Mouse (Mus musculus): ENCODE results near the gene Scarf2. TPM values are rescaled to one million over a fixed set of nuclear protein-coding genes. Genes with fewer than 3 reads are reported as not detected.

Gene Scarf2
- polyA plus RNA-seq, 1 experiment, result 4.8 TPM

GRCm38 (mm10) chr16:17798321-17799180 lies 1.5 kb downstream of the Scarf2 start:
- DNase-seq (ENCODE audit: extremely low spot score in 1 of 2, low spot score in 1 of 2), result no peak

GRCm38 (mm10) chr16:17799584-17799983 lies 2.5 kb downstream of the Scarf2 start:
- no peak for DNase-seq (ENCODE audit: extremely low spot score in 1 of 2, low spot score in 1 of 2)

GRCm38 (mm10) chr16:17801777-17802455 lies 4.8 kb downstream of the Scarf2 start:
- no peak for DNase-seq (ENCODE audit: extremely low spot score in 1 of 2, low spot score in 1 of 2)

GRCm38 (mm10) chr16:17802456-17802838 lies 5.4 kb downstream of the Scarf2 start:
- no peak for DNase-seq (ENCODE audit: extremely low spot score in 1 of 2, low spot score in 1 of 2)

GRCm38 (mm10) chr16:17802839-17803674 lies 6.0 kb downstream of the Scarf2 start:
- DNase-seq (ENCODE audit: extremely low spot score in 1 of 2, low spot score in 1 of 2), result peak in 1 of 2 experiments; percentile 57

- no peak for DNase-seq (ENCODE audit: extremely low spot score in 1 of 2, low spot score in 1 of 2)
Observed at GRCm38 (mm10) chr16:17803675-17804448, 6.8 kb downstream of the Scarf2 start.

GRCm38 (mm10) chr16:17804449-17804912 lies 7.4 kb downstream of the Scarf2 start:
- DNase-seq (ENCODE audit: extremely low spot score in 1 of 2, low spot score in 1 of 2), result no peak

GRCm38 (mm10) chr16:17804982-17805381 lies 7.9 kb downstream of the Scarf2 start:
- DNase-seq (ENCODE audit: extremely low spot score in 1 of 2, low spot score in 1 of 2), result no peak

- no peak for DNase-seq (ENCODE audit: extremely low spot score in 1 of 2, low spot score in 1 of 2)
Observed at GRCm38 (mm10) chr16:17806581-17807191, 9.6 kb downstream of the Scarf2 start.

GRCm38 (mm10) chr16:17807192-17808009 lies 10.3 kb downstream of the Scarf2 start:
- DNase-seq (ENCODE audit: extremely low spot score in 1 of 2, low spot score in 1 of 2), result peak; percentile 61 to 92

- DNase-seq (ENCODE audit: extremely low spot score in 1 of 2, low spot score in 1 of 2), result no peak
Observed at GRCm38 (mm10) chr16:17809125-17809524, 12.0 kb downstream of the Scarf2 start.

GRCm38 (mm10) chr16:17809711-17810110 lies 12.6 kb downstream of the Scarf2 start:
- no peak for DNase-seq (ENCODE audit: extremely low spot score in 1 of 2, low spot score in 1 of 2)

- DNase-seq (ENCODE audit: extremely low spot score in 1 of 2, low spot score in 1 of 2), result peak in 1 of 2 experiments; percentile 69
Observed at GRCm38 (mm10) chr16:17812120-17812519, 15.0 kb downstream of the Scarf2 start.

GRCm38 (mm10) chr16:17813173-17813572 lies 16.1 kb downstream of the Scarf2 start:
- no peak for DNase-seq (ENCODE audit: extremely low spot score in 1 of 2, low spot score in 1 of 2)

- DNase-seq (ENCODE audit: extremely low spot score in 1 of 2, low spot score in 1 of 2), result peak in 1 of 2 experiments; percentile 62
Observed at GRCm38 (mm10) chr16:17815411-17816402, 18.6 kb downstream of the Scarf2 start.

GRCm38 (mm10) chr16:17816528-17816927 lies 19.4 kb downstream of the Scarf2 start:
- no peak for DNase-seq (ENCODE audit: extremely low spot score in 1 of 2, low spot score in 1 of 2)

- DNase-seq (ENCODE audit: extremely low spot score in 1 of 2, low spot score in 1 of 2), result no peak
Observed at GRCm38 (mm10) chr16:17826500-17826899, 29.4 kb downstream of the Scarf2 start.

GRCm38 (mm10) chr16:17828229-17828628 lies 31.1 kb downstream of the Scarf2 start:
- DNase-seq (ENCODE audit: extremely low spot score in 1 of 2, low spot score in 1 of 2), result no peak
